Mouse (Mus musculus) frontal cortex, postnatal 10 days (tissue): ENCODE results near the gene Gadl1.

Source experiments
- DNase-seq, 2 experiments: peaks; one replicate each; pipeline ENCODE4 v3.0.0; 2022; ENCODE audit warnings: low spot score in 2 of 2, mixed read lengths in 1 of 2

The Gadl1 gene

DNA sequence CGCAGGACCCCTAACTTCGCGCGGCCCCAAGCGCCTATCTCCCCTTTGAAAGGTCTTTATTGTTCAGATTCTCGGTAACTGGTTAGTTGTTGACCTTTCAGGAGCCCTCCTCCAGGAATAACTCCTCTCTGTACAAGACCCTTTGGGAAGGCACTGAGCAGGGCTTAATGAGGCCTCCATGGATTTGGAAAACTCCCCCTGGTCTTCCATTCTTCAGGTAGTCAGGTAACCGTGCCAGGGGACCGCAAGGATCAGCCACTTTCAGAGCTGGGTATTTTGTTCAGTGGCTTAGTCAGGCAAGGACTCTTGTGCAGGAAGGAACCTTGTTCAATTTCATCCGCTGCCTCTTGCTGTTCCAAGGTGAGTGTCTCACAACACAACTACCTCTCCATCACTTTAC, at the start of gene Gadl1:
TSS of gene Gadl1 (plus strand) at position 301 of the 400 bp plus-strand sequence.
- no peak for DNase-seq

DNA sequence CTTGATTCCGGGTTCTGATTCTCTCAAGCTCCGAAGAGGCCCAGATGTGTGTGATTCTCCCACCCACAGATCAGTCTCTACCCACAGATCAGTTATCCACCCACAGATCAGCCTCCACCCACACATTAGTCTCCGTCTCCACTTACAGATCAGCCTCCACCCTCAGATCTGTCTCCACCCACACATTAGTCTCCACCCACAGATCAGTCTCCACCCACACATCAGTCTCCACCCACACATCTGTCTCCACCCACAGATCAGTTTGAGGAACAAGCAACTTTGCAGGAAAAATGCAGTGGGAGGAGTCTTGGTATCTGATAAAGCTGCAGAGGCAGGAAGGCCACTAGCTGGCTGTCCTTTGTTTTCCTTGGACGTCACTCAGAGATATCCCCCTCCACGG, 46.5 kb upstream of the Gadl1 start:
- no peak for DNase-seq

DNA sequence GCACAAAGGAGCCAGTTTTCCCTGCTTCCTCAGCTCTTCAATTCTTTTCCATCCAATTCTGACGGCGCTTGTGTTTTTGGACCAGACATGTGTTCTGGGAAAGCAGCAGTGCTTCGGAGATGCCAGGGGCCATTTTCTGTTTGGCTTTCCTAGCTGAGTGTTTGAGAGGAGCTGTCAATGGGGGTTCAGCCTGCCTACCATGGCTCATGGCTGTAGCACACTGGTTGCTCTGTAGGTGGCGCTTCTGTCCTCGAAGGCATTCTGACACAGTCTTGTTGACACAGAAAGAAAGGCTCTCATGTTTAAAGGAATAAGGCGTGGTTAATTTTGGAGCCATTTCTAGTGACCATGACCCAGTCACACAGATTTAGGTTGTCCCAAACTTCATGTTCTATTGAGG, 45.9 kb upstream of the Gadl1 start:
- no peak for DNase-seq

DNA sequence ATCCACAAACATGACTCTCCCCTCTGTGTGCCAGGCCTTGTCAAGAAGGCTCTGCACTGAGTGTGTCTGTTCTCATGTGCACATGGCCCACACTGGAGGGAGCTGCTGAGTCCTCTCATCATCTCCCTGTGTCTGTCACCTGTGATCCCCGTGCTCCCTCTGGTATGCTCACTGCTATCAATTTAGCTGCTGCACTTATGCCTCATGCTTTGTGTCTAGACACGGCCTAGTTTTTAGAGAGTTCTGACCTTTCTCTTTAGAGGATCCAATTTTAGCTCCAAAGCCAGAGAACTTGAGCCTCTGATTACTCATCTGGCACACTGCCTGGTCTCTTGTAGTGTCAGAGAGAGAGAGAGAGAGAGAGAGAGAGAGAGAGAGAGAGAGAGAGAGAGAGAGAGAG, 42.0 kb upstream of the Gadl1 start:
- DNase-seq = peak in 1 of 2 experiments; percentile 11

DNA sequence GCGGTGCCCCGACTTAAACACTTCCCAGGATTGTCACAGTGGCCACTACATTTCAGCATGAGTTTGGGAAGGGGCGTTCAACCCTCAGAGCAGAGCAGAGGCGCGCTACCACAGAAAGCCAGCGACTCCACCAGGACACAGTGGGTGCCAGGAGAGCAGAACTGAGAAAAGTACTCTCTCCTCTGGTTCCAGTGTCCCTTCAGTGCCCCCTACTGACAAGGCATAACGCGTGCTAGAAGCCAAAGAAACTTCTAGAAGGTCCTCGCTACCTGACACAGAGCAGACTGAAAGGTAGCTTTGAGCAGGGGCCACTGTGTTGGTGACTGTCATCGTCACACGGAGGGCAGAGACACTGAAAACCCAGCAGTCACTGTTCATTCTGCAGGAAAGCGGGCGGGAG, 39.1 kb upstream of the Gadl1 start:
- no peak for DNase-seq

DNA sequence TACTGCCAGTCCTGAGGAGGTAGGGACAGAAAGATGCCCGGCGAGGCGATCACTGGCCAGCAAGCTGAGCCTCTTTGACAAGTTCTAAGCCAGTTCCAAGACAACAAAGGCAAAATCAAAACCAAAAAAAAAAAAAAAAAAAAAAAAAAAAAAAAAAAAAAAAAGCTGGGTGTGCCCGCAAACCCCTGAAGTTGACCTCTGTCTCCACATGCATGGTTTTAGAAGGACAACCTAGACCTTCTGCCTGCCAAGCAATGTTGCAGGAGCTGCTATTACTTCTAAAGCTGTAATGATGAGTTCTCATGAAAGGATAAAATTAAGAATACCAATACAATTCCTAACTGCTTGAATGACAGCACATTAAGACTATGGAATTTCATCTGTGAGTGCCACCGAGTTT, 38.6 kb upstream of the Gadl1 start:
- DNase-seq = no peak

DNA sequence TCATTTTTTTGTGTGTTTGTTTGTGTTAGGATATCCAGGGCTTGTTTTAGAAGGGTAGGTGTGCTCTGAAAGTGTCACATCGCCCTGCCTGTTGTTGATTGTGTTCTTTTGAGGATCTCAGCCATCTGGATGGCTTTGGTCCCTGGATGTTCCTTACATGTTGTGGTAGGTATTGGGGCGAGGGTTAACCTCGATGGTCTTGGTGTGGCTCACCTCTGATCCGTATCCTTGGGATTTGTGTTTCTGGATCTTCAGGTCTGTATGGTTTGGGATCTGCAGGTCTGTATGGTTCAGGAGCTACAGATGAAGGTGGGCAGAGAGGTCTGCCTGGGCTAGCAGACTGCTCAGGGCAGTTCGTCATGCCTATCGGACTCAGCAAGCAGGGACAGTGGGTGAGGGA, 28.8 kb upstream of the Gadl1 start:
- DNase-seq = no peak

DNA sequence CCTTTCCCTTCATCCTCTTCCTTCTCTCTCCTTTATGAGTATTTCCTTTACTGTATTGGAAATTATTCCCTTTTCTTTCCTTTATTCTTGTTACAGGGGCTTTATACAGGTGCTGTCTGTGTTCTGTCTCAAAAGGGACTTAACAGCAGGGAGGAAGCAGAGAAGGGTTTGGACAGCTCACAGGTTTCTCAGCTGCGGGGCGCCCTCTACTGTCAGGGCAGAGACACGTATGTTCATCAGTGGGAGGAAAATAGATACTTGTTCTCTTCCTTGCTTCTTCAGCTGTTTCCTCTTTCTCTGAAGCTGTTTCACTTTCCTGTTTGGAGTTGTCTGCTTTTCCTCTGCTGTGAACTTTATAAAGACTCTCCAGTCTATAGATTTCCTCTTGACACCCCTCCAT, 28.1 kb upstream of the Gadl1 start:
- DNase-seq = no peak

DNA sequence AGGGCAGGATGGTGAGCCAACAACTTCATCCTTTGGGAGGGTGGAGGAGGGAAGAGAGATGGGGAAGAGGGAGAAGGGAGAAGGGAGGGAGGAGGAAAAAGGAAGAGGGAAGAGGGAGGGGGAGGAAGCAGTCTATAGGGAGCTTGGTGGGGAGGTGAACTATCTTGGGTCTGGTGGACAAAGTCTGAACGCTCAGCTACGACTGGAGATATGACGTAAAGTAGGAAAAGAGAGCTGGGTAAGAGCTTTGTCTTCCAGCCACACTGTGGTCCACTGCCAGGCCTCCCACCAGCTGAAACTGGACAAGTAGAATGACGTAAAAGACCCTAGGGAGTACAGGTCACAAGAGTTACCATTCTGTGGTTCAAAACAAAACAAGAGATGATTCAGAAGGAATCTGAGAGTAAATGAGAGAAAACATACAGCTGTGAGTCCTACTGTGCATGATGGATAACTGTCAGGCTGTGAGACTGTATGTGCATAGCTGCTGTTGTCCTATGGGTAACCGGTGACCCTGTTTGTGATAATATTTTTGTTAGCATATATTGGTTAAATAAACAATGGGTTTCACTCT, 26.5 kb upstream of the Gadl1 start:
- DNase-seq = no peak

DNA sequence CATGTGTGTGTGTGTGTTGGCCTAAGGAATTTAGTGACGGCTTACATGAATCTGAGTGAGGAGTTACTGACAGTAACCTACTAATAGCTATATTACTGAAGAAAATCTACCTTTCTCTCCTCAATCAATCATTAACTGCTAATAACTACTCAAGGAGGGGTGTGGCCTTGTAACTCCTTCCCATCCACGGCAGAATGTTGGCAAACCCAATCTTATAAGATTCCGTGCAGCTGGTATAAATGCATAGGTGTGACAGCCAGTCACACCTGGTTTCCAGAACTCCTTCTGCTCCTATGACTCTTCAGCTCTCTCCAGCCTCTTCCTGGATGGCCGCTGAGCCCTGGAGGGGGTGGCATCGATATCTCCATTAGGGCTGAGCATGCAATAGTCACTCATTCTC, 25.8 kb upstream of the Gadl1 start:
- no peak for DNase-seq

DNA sequence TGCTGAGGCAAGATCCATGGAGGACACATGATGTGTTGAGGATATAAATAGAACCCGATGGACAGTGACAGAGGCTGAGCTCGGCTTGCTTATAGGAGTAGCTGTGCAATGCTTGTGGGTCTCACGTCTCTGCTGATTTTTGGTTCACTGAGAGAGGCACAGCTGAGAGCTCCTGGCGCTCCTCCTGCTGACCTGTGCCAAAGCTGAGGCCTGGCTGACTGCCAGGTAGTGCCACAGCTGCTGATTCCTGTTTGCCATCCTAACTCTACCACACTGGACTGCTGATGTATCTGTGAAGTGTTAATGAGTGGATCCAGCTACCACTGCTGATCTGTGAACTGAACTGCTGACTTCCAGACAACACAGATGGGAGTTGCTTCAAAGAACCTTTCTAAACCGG, 21.7 kb upstream of the Gadl1 start:
- DNase-seq = no peak

DNA sequence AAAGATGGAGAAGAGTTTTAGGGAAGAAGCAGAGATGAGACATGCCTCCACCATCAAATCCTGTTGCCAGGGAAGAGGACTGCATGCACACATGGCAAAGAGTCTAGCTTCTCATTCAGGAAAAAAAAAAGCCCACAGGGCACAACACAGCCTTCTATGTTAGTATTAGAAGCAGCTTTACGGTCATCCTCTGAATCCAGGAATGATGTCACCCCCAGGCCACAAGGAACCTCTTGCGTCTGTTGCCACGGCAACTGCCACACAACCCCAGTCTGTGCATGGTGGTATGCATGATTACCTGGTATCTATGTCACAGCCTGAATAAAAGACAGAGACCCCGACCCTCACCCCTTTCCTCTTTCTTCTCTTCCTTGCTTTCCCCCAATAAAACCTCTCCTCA, 16.1 kb upstream of the Gadl1 start:
- no peak for DNase-seq

DNA sequence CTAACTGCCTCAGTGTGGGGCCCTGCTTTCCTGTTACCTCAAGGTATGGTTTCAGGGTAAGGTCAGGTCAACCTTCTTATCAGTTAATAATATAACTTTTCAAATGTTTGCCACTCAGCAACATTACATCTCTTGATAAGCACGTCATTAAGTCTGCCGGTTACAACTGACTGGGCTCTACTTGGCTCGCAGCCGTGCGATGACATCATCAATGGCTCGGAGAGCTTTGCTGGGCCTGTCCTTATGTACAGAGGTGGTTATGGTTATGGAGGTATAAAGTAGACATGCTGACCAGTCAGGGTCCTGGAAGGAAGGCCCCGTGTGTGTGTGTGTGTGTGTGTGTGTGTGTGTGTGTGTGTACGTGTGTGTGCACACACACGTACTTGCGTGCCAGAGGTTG, 15.3 kb upstream of the Gadl1 start:
- DNase-seq = no peak

DNA sequence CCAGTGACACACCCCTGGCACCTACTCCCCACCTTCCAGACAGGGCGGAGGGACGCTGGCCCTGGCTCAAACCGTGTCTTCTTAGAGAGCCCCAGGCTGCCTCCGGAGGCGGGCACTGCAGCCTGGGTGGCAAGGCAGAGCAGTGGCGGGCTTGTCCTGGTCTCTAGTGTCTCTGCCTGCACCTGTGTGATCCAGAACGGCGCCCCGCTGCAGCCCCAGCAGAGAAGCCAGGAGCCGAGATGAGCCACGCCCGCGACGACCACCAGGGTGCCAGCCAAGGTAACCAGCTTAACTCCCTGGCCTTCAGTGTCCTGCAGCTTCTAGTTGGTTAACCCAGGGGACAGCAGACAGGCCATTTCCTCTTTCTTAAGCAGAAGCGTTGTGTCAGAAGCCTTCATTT, 930 bp upstream of the Gadl1 start:
- no peak for DNase-seq

DNA sequence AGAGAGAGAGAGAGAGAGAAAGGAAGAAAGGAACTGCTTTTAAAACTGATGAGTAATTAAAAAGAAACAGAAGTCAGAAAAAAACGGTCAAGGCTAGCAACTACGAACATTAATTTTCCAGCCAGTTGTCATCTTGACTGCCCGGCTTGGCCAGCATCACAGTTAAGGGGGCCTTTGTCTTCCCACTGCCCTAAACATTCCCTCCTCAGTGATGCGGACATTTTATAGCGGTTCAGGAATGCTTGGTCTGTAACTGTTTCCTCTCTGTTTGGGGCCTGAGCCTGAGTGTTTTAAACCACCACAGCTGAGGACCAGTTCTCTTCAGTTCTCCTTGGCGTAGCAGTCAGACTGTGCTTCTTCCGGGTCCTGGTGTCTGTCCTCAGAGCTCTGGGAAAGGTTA, 4.8 kb downstream of the Gadl1 start:
- DNase-seq = no peak

DNA sequence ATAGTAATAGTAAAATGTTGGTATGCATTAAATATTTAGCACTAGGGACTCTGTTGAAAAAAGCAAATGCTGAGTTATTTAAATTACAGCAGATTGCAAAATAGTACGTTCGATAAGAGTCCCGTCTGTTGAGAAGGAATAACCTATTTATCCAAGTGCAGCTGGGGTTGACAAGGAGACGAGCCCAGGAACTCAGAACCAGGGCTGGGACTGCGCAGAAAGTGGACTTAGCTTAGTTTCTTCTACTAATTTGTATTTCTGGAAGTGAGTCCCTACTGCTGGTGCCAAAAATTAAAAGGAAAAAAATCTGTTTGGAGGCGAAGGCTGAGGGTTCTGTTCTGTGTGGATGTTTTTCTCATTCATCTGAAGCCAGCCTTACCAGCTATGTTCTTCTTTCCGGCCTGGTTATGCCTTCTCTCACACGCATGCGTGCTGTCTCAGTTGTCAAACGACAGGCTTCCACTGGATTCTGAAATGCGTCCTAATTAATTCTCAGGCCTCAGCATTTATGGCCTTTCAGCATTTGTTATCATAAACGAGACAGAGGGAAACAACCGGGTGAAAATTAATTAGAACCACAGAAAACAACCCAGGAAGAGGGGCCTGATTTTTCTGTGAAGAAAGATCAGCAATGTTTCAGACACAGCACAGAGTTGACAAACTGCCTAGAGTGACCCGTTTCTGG, 6.5 kb downstream of the Gadl1 start:
- no peak for DNase-seq

DNA sequence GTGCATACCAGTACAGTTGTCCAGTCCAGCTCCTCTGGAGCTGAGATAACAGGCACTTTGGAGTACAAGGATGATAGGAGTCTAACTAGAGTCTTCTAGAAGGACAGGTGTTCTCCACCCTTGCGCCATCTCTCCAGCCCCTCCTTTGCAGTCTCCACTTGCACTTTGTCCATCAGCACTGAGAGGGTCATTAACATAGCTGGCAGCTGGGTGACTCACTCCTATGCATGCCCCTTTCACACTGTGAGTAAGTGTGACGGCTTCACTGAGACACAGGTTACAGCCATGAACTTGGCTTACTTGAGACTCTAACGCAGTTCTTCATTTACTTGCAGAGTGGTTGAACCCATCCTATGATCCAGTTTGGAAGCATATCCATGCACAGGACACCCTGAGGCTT, 10.5 kb downstream of the Gadl1 start:
- no peak for DNase-seq

DNA sequence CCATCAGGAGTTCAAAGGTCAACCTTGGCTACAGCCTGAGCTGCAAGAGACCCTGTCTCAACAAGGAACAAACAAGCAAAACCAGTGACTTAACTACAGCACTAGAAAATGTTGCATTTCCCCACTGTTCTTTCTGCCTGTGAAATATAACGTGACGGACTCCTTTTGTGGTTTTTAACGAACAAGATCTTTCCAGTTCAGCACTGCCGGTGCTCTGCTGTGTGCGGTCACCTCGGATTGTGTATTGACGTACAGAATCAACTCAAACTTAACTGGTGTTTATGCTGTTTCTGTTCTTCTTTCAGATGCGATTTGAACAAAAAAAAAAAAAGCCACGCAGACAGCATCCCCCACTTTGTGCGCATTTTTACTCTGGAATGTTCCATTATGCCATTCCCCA, 13.4 kb downstream of the Gadl1 start:
- no peak for DNase-seq

DNA sequence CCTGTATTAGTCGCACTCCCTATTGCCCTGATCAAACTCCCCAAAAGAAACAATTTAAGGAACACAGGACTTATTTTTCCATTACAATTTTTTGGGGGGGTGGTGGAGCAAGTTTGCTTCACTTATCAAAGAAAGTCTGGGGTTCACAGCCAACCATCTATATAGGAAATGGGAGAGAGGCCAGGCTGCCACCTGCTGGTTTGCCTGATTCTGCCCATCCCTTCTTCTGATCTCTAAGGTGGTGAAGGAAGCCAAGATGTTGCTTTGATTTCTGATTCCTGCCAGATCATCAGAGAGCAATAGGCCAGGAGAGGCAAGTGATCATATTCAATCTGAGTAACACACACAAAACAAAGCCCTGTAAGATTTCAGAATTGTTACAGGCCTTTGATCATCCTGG, 14.8 kb downstream of the Gadl1 start:
- DNase-seq = no peak

DNA sequence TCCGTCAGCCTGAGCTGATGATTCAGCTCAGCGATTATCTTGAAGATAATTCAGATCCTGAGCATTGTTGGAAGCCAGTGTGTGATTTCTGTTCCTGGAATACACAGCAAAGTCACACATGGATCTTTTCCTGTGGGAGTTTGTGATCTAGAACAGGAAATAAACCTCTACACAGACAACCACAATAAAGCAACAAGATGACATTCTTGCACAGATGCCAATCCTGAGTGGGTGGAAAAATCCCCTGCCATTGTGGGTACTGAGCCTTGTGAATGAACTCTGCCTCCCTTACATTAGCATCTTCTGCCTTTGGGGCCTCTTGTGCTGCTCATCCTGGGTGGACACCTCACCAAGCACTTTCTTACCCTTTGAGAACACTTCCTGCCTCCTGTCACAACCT, 22.5 kb downstream of the Gadl1 start:
- DNase-seq = no peak

DNA sequence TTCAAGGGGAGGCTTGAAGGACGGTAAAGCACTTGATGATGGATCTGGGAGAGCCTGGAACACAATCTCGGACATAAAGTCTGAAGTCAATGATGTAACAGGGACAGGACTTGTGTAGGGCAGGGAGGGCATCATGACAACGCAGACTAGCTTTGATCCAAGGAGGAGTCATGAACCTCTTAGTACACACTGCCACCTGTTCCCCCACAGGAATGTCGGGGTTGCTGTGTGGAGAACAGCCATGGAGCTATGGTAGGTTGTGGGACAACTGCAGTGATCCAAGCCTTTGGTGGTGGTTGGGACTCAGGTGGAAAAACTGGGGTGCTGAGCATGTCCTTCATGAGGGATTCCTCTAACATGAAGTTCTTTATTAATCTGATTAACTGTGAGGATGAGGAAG, 23.5 kb downstream of the Gadl1 start:
- no peak for DNase-seq

DNA sequence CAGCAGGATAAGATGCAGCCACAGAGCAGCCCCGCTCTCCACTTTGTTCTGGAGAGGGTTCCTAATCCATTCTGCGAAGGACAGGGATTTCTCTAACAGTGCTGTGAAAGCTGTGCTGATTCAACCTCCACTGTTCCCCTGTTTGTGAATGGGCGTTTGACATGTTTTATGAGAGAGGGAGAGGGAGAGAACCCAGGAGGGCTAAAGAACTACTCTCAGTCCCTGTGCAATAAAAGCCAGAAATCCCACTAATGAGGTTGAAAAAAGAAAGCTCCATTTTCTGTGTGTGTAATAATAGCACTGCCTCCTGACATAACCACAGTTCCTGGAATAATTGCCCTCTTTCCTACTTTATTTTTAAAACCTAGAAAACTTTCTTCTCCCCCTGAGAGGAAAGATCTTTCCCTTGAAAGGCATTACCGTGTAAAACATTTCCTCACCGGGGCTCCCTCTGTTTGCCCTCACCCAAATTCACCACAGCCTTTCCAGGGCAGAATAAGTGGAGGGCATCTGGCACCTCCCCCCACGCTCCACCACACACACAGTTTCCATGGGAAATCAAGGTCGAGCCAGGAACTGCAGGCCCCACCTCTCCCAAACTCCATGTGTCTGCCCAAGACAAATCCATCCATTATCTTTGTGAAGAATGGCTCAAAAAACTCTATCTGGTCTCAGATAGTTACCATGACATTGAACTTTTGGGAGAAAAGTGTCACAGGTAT, 24.1 kb downstream of the Gadl1 start:
- DNase-seq = no peak

DNA sequence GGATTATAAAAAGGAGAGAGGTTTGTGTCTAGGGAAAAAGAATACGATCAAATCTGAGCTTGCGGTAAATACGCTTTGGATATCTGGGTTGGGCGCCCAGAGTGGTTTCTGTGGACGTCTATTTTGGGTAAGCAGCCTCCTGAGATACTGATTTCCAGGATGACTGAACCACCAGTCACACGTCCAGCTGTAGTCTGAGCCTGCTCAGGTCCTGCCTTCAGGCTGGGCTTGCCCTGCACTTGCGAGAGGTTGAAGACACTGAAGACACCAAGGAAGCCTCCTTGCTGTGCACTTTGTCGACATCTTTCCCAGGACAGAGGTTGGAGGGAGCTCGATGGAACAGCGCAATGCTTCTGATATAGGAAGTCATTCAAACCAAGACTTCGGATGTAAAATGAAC, 25.0 kb downstream of the Gadl1 start:
- no peak for DNase-seq
